Mouse (Mus musculus) hindbrain, embryonic 14.5 days (tissue): ENCODE results near the gene Plekhs1. TPM values are rescaled to one million over a fixed set of nuclear protein-coding genes. Genes with fewer than 3 reads are reported as not detected.

Source experiments
- ATAC-seq: fragments of 200-750 bp; cut with Nextera tagmentation; 2 replicates; pipeline ENCODE4 v1.8.0; 2017; ENCODE audit warnings: moderate number of reproducible peaks, mild to moderate bottlenecking, moderate TSS enrichment, moderate library complexity; ENCODE audit not compliant: low FRiP score
- DNase-seq: peaks from one replicate; pipeline ENCODE4 v3.0.0-alpha.2; 2015; ENCODE audit warnings: low spot score
- H3K27ac ChIP-seq: fragments of 300-500 bp; sonication (generic); 2 replicates; pipeline ENCODE4 v1.5.1; 2014; ENCODE audit warnings: mild to moderate bottlenecking, moderate library complexity
- H3K27me3 ChIP-seq: fragments of 300-500 bp; sonication (generic); 2 replicates; pipeline ENCODE4 v1.6.1; 2014; ENCODE audit warnings: mild to moderate bottlenecking, low read length, mixed read lengths; ENCODE audit not compliant: control insufficient read depth, insufficient read depth
- H3K36me3 ChIP-seq: fragments of 300-500 bp; sonication (generic); replicated peaks from 2 replicates; pipeline ENCODE4 v1.6.1; 2014; ENCODE audit not compliant: control insufficient read depth, insufficient read depth
- H3K4me1 ChIP-seq: fragments of 300-500 bp; sonication (generic); replicated peaks from 2 replicates; pipeline ENCODE4 v1.6.1; 2014; ENCODE audit warnings: antibody characterized with exemption, low read length, mixed read lengths; ENCODE audit not compliant: control insufficient read depth, insufficient read depth
- H3K4me2 ChIP-seq: fragments of 300-500 bp; sonication (generic); replicated peaks from 2 replicates; pipeline ENCODE4 v1.6.1; 2014; ENCODE audit warnings: mild to moderate bottlenecking, moderate library complexity
- H3K4me3 ChIP-seq: fragments of 300-500 bp; sonication (generic); replicated peaks from 2 replicates; pipeline ENCODE4 v1.5.1; 2014; ENCODE audit warnings: mild to moderate bottlenecking, low read length
- H3K9ac ChIP-seq: fragments of 300-500 bp; sonication (generic); 2 replicates; pipeline ENCODE4 v1.6.1; 2014
- H3K9me3 ChIP-seq: fragments of 300-500 bp; sonication (generic); 2 replicates; pipeline ENCODE4 v1.6.1; 2016; ENCODE audit warnings: low read length; ENCODE audit not compliant: control insufficient read depth
- WGBS: fragments of 180-500 bp; shearing (Covaris S2); extraction: QIAGEN DNeasy Blood & Tissue Kit; methylation state at CpG from one replicate; pipeline ENCODE4 v1.1.7; 2014; 5-methylcytosine and 5-hydroxymethylcytosine counted together
- polyA plus RNA-seq: library from polyadenylated mRNA; unstranded; fragments of >200 nt; fragmentation: Nextera tagmentation; extraction: Ambion mirVana; gene quantifications from 2 replicates; pipeline ENCODE4 v1.2.1, GENCODE M21; 2014

The Plekhs1 gene
- polyA plus RNA-seq, 1 experiment from 2014 or later, result 0.21 TPM

DNA sequence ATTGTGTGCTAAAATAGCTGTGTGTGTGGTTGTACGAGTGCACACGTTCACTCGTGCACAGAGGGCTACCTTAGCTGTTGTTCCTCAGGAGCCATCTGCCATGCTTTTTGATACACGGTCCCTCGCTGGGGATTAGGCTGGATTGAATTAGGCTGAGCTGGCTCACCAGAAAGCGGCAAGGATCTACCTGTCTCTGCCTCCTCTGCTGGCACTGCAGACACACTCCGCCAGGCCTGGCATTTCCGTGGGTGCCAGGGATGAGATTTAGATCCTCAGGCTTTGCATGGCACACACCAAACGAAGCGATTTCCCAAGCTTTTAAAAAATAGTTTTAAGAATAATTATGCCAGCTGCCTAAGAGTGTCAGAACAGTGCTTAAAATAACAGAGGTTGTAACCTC, 10.5 kb downstream of the Plekhs1 start:
- no peaks in the 10 kb centered on the region for H3K27me3 ChIP-seq
- no peak overlapping the region for H3K9ac ChIP-seq
- no peak overlapping the region for H3K4me2 ChIP-seq
- H3K4me3 ChIP-seq, result no peak overlapping the region
- no peaks in the 10 kb centered on the region for H3K9me3 ChIP-seq
- no peak overlapping the region for H3K27ac ChIP-seq
- H3K36me3 ChIP-seq, result no peaks in the 10 kb centered on the region
- 0 out of 2 replicates have a peak, but pooled peaks cover 6% of the 10 kb centered on the region for H3K4me1 ChIP-seq
- 79% methylated on average over 10 of the region's 10 CpGs for WGBS
- ATAC-seq (no peak), DNase-seq (no peak)

DNA sequence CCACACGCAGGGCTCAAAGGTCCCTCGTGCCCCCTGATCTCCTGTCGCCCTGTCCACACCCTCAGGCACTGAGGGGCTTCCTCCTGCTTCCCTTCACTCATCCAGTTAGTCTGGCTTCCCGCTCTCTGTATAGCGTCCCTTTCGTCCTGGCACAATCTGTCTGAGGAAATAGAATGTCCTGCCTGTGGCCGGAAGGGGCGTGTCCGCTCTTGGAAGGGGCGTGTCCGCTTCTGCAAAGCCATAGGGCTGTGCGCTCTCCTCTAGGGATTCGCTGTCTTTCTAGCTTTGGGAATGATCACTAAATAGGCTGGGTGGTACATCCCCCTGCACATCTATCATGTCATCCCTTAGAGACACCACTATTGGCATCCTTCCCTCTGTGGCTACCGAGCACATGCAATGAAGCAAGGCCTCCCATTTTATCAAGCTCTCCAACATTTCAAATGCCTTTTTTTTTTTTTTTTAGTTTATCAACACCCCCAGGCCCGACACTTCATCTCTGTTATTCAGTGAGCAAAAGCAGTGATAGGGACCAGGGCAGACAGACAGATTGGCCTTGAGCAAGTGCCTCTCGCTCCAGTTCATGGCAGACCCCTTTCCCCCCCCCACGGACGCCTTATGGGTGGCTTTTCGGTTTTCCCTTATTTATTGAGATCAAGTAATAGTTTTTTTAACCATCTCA, 13.6 kb downstream of the Plekhs1 start:
- DNase-seq, result no peak
- WGBS, result 52% methylated on average over 19 of the region's 19 CpGs
- peak overlapping the region; percentile 25 for H3K4me2 ChIP-seq

DNA sequence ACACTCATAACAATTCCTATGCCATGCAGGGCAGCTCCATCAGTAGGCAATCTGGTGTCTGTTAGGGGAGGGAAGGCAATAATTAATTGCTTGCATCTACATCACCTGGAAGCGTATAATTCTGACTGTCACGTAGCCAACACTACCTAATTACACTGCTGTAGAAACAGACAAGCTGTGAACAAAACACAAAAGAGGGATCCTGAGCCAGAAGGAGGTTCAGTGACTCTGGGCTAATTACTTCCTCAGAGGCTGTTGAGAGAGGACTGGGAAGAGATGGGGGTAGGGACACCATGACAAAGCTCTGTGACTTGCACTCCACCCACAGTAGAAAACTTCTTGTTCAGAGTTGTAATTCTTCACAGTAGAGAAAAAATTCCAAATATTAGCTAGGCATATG, 15.1 kb downstream of the Plekhs1 start:
- Histone ChIP-seq H3K27ac (no peak overlapping the region), H3K4me1 (0 out of 2 replicates have a peak, but pooled peaks cover 6% of the 10 kb centered on the region), H3K4me3 (no peak overlapping the region), H3K27me3 (no peaks in the 10 kb centered on the region), H3K4me2 (no peak overlapping the region), H3K9ac (no peak overlapping the region), H3K36me3 (no peaks in the 10 kb centered on the region), H3K9me3 (no peaks in the 10 kb centered on the region)
- 13% methylated on average over 2 of the region's 2 CpGs for WGBS
- DNase-seq (peak; percentile 36), ATAC-seq (0 out of 2 replicates have a peak, but pooled peaks have one; percentile 51)

More for the DNA sequence above, 13.6 kb downstream of the Plekhs1 start:
- Histone ChIP-seq H3K36me3 (no peaks in the 10 kb centered on the region), H3K27me3 (no peaks in the 10 kb centered on the region), H3K9me3 (no peaks in the 10 kb centered on the region), H3K4me3 (no peak overlapping the region), H3K9ac (no peak overlapping the region), H3K4me1 (0 out of 2 replicates have a peak, but pooled peaks cover 6% of the 10 kb centered on the region), H3K27ac (no peak overlapping the region)
- no peak for ATAC-seq

DNA sequence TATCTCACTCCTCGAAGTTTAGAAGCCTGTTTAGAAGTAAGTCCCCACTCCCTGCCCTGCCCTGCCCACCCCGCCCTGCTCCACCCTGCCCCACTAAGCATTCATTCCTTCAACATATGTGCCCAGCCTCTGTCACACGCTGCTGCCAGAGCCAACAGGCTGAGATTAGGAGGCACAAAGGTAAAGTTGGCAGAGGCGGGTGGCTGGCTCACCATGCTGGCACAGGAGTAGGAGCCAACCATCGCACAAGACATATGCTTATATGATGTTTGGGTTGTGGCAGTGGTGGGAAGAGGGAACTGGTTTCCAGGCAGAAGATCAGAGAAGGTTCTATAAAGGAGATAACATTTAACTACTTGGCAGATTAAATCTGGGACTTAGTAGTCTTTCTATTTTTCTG, 15.8 kb downstream of the Plekhs1 start:
- Histone ChIP-seq H3K4me1 (0 out of 2 replicates have a peak, but pooled peaks cover 6% of the 10 kb centered on the region), H3K36me3 (no peaks in the 10 kb centered on the region), H3K4me2 (no peak overlapping the region), H3K27ac (no peak overlapping the region), H3K4me3 (no peak overlapping the region), H3K27me3 (no peaks in the 10 kb centered on the region), H3K9me3 (no peaks in the 10 kb centered on the region), H3K9ac (no peak overlapping the region)
- DNase-seq (no peak), ATAC-seq (no peak)
- 85% methylated on average over 5 of the region's 5 CpGs for WGBS

DNA sequence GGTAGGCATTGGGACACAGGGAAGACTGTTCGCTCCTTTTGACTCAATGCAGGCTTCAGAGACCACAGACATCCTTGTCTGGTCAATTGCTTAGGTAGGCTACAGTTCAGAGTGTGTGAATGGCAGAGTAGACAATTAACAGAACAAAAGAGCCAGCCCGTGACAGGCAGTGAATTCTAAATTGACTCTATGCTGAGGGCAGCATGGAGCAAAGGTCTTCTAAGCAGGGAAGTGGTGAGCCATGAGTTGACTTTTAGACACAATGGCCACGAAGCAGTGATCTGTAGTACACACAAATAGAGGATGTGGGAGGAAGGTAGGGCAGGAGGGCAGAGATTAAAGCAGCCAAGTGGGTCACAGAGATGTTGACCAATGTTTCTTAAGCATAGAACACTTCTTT, 16.4 kb downstream of the Plekhs1 start:
- 0 out of 2 replicates have a peak, but pooled peaks cover 6% of the 10 kb centered on the region for H3K4me1 ChIP-seq
- H3K27me3 ChIP-seq, result no peaks in the 10 kb centered on the region
- H3K36me3 ChIP-seq, result no peaks in the 10 kb centered on the region
- H3K9me3 ChIP-seq, result no peaks in the 10 kb centered on the region
- no peak overlapping the region for H3K27ac ChIP-seq
- DNase-seq (no peak), ATAC-seq (no peak)
- H3K9ac ChIP-seq, result no peak overlapping the region
- no peak overlapping the region for H3K4me3 ChIP-seq
- WGBS, result 32% methylated on average over 3 of the region's 3 CpGs
- H3K4me2 ChIP-seq, result no peak overlapping the region

DNA sequence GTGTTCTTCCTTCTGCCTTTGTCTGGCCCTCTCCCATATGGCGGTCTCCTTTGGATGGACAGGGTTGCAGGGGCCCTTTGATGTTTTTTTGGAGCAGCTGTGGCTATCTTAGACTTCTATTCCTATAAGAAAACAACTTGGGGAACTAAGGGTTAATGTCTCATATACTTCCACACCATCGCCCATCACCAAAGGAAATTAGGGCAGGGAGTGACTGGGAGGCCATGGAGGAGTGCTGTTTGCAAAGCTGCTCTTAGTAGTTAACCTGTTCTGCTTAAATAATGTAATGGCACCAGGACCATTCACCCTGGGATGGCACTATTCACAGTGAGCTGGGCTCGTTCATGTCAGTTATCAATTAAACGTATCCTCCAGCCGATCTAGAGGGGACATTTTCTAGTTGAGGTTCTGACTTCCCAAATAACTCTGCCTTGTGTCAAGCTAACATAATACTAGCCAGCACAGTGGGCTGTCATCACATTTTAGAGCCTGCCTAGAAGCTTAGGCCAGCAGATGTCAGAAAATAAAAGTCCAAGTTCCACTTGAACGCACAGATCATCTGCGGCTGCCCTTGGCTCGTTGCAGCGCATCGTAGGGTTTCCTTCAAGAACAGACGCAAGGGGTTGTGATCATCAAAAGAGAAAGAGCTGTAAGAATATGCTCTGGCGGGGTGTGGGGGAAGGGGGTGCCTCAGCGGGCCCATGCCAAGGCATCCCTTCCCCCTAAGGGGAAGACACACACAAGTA, 23.4 kb downstream of the Plekhs1 start:
- DNase-seq, result no peak
- H3K9me3 ChIP-seq, result no peaks in the 10 kb centered on the region
- WGBS, result 40% methylated on average over 13 of the region's 13 CpGs

DNA sequence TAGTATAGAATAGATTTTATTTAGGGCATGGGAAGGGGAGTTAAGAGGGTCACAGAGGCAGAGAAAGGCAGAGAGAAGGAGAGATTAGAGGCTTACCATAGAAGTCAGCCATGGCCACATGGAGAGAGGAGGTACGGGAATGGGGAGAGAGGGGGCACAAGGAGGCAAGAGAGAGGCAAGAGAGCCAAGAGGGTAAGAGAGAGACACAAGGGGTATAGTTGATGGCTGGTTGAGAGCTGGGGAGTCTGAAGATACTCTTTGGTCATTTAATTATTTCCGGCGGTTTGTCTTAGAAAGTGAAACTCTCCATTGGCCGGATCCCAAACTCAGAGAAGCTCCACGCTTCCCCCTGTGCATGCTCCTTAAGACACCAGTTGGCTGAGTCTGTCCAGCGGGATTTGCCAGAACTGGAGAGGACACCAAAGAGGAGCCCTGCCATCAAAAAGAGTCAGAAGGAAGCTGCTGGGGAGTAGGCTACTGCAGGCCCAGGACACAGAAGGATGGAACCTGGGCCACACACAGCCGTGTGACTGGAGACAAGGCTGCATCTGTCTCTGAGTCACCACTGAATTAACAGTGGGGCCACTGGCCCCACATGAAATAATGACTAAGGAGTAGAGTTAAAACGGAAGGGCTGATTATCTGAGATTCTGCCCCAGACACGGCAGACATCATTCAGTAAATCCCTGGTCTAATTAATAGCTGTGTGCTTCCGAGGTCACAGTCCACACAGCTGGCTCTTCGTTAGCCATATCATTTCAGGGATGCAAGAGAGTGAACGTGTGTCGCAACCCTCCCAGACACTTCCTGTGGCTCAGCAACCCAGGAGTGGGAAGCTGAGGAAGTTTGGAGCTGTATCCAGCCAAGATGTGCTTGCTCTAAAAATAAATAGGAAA, 24.2 kb downstream of the Plekhs1 start:
- Histone ChIP-seq H3K36me3 (no peaks in the 10 kb centered on the region), H3K27me3 (no peaks in the 10 kb centered on the region), H3K9me3 (no peaks in the 10 kb centered on the region), H3K9ac (no peak overlapping the region), H3K4me3 (no peak overlapping the region), H3K4me1 (peaks cover 19% of the 10 kb centered on the region), H3K27ac (no peak overlapping the region), H3K4me2 (no peak overlapping the region)
- DNase-seq (no peak), ATAC-seq (no peak)
- WGBS, result 60% methylated on average over 13 of the region's 13 CpGs

More for the DNA sequence above, 23.4 kb downstream of the Plekhs1 start:
- H3K9ac ChIP-seq, result no peak overlapping the region
- ATAC-seq, result no peak
- no peaks in the 10 kb centered on the region for H3K27me3 ChIP-seq
- no peak overlapping the region for H3K4me2 ChIP-seq
- H3K4me1 ChIP-seq, result peaks cover 19% of the 10 kb centered on the region
- no peak overlapping the region for H3K4me3 ChIP-seq
- H3K27ac ChIP-seq, result no peak overlapping the region
- H3K36me3 ChIP-seq, result no peaks in the 10 kb centered on the region

DNA sequence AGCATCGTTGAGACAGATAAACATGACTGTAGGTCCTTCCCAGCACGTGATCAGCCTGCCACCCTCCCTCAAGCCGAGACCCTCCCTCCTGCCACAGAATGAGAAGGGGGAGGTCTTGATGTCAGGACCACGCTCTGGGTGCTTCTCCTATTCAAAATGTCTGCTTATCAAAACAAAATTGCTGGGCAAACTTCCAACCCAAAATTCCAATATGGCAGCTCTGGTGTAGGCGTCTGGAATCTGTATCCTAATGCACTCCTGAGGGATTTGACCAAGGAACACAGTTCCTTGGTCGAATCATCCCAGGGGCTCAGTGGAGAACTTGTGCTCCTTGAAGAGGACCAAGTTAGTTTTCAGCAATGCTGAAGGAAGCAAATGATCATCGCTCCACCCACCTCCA, 25.5 kb downstream of the Plekhs1 start:
- no peak for DNase-seq
- no peaks in the 10 kb centered on the region for H3K36me3 ChIP-seq
- H3K9ac ChIP-seq, result no peak overlapping the region
- no peaks in the 10 kb centered on the region for H3K9me3 ChIP-seq
- H3K4me3 ChIP-seq, result no peak overlapping the region
- 87% methylated on average over 7 of the region's 7 CpGs for WGBS
- ATAC-seq, result no peak
- H3K27ac ChIP-seq, result no peak overlapping the region
- peaks cover 19% of the 10 kb centered on the region for H3K4me1 ChIP-seq
- H3K4me2 ChIP-seq, result no peak overlapping the region
- no peaks in the 10 kb centered on the region for H3K27me3 ChIP-seq

DNA sequence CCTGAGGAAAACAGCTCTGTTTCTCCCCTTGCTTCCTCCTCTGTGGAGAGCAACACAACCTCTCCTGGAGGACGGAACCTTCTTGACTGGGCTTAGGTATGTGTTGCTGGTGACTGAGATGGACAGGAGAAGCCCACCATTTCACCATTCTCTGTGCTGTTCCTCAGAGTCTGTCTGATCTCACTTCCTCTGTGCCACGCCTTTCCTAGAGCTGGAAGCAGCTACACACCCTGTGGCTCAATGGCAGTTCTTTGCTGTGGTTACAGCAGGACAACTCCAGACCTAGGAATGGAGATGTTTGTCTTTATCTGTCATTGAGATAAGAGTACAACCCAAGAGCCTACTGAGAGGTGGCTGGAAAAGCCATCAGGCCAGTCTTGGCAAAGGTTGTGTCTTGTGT, 25.9 kb downstream of the Plekhs1 start:
- H3K9ac ChIP-seq, result no peak overlapping the region
- no peak overlapping the region for H3K27ac ChIP-seq
- ATAC-seq (no peak), DNase-seq (no peak)
- WGBS, result 97% methylated on average over 2 of the region's 2 CpGs
- no peaks in the 10 kb centered on the region for H3K9me3 ChIP-seq
- peaks cover 19% of the 10 kb centered on the region for H3K4me1 ChIP-seq
- H3K4me2 ChIP-seq, result no peak overlapping the region
- H3K36me3 ChIP-seq, result no peaks in the 10 kb centered on the region
- H3K27me3 ChIP-seq, result no peaks in the 10 kb centered on the region
- H3K4me3 ChIP-seq, result no peak overlapping the region
